Mouse (Mus musculus) hindbrain, postnatal 0 days (tissue): ENCODE results near the gene Tmem234. TPM values are rescaled to one million over a fixed set of nuclear protein-coding genes. Genes with fewer than 3 reads are reported as not detected.

ENCODE experiments used
- ATAC-seq: fragments of 200-750 bp; cut with Nextera tagmentation; 2 replicates; pipeline ENCODE4 v1.8.0; 2017; ENCODE audit warnings: mild to moderate bottlenecking, moderate TSS enrichment, moderate library complexity
- DNase-seq: peaks from one replicate; pipeline ENCODE4 v3.0.0-alpha.2; 2015; ENCODE audit warnings: low spot score
- H3K27ac ChIP-seq: fragments of 300-500 bp; sonication (generic); 2 replicates; pipeline ENCODE4 v1.5.1; 2014; ENCODE audit warnings: mild to moderate bottlenecking
- H3K27me3 ChIP-seq: fragments of 300-500 bp; sonication (generic); 2 replicates; pipeline ENCODE4 v1.6.1; 2014; ENCODE audit warnings: low read length, mixed read lengths; ENCODE audit not compliant: insufficient read depth
- H3K36me3 ChIP-seq: fragments of 300-500 bp; sonication (generic); 2 replicates; pipeline ENCODE4 v1.6.1; 2014; ENCODE audit warnings: low read length, mixed read lengths; ENCODE audit not compliant: insufficient read depth
- H3K4me1 ChIP-seq: fragments of 300-500 bp; sonication (generic); 2 replicates; pipeline ENCODE4 v1.6.1; 2014; ENCODE audit warnings: antibody characterized with exemption, low read length, mixed read lengths; ENCODE audit not compliant: insufficient read depth
- H3K4me2 ChIP-seq: fragments of 300-500 bp; sonication (generic); 2 replicates; pipeline ENCODE4 v1.6.1; 2014; ENCODE audit warnings: low read depth, mild to moderate bottlenecking, low read length, moderate library complexity, mixed read lengths
- H3K4me3 ChIP-seq: fragments of 300-500 bp; sonication (generic); 2 replicates; pipeline ENCODE4 v1.5.1; 2014; ENCODE audit warnings: low read length
- H3K9ac ChIP-seq: fragments of 300-500 bp; sonication (generic); replicated peaks from 2 replicates; pipeline ENCODE4 v1.6.1; 2014; ENCODE audit warnings: mild to moderate bottlenecking, low read length, moderate library complexity, mixed read lengths
- H3K9me3 ChIP-seq: fragments of 300-500 bp; sonication (generic); 2 replicates; pipeline ENCODE4 v1.6.1; 2016; ENCODE audit warnings: low read length, mixed read lengths
- CTCF ChIP-seq: IDR thresholded peaks from 2 replicates; pipeline ENCODE4 v1.5.1; 2016; ENCODE audit warnings: antibody characterized with exemption, control low read depth, low read depth
- WGBS: fragments of 180-500 bp; shearing (Covaris S2); extraction: QIAGEN DNeasy Blood & Tissue Kit; methylation state at CpG from one replicate; pipeline ENCODE4 v1.1.7; 2014; 5-methylcytosine and 5-hydroxymethylcytosine counted together
- microRNA-seq, 2 experiments: library from miRNA; unstranded; fragments of <30 nt; microRNA quantifications; one replicate each; pipeline ENCODE4; 2016
- polyA plus RNA-seq: library from polyadenylated mRNA; unstranded; fragments of >200 nt; fragmentation: Nextera tagmentation; extraction: Ambion mirVana; gene quantifications from 2 replicates; pipeline ENCODE4 v1.2.1, GENCODE M21; 2015
- total RNA-seq: library from RNA; depleted of rRNA; stranded (reverse); fragments of >200 nt; gene quantifications from 2 replicates; pipeline ENCODE4 v1.2.3, GENCODE M21; 2014; rRNA removed

Tmem234 gene
- total and polyA plus RNA-seq, 2 experiments from 2014 or later: 150 to 221 TPM

GRCm38 (mm10) chr4:129662255-129662813 lies 61.9 kb downstream of the Tmem234 start:
- no peak overlapping the region for H3K27ac ChIP-seq
- ATAC-seq: no peak
- no peaks in the 10 kb centered on the region for H3K9me3 ChIP-seq
- no peak for TF ChIP-seq CTCF
- DNase-seq: no peak
- no peaks in the 10 kb centered on the region for H3K27me3 ChIP-seq
- H3K9ac ChIP-seq: no peak overlapping the region
- no peak overlapping the region for H3K4me3 ChIP-seq
- WGBS: 82% methylated on average over 3 of the region's 3 CpGs
- H3K4me1 ChIP-seq: no peaks in the 10 kb centered on the region
- peaks cover 37% of the 10 kb centered on the region for H3K36me3 ChIP-seq
- no peak overlapping the region for H3K4me2 ChIP-seq

GRCm38 (mm10) chr4:129671491-129672082 lies 71.1 kb downstream of the Tmem234 start:
- peaks cover 3% of the 10 kb centered on the region for H3K4me1 ChIP-seq
- ATAC-seq (0 out of 2 replicates have a peak, but pooled peaks have one; percentile 46), DNase-seq (peak; percentile 71)
- no peaks in the 10 kb centered on the region for H3K27me3 ChIP-seq
- peak overlapping the region; percentile 63 for H3K4me3 ChIP-seq
- peaks cover 14% of the 10 kb centered on the region; the same call in 1 of the 2 replicates for H3K36me3 ChIP-seq
- H3K27ac ChIP-seq: peak overlapping the region; percentile 94
- peak overlapping the region; percentile 85 for H3K4me2 ChIP-seq
- H3K9ac ChIP-seq: peak overlapping the region; percentile 89
- H3K9me3 ChIP-seq: no peaks in the 10 kb centered on the region
- WGBS: 7% methylated on average over 12 of the region's 12 CpGs
- TF ChIP-seq CTCF: peak; percentile 81

GRCm38 (mm10) chr4:129672083-129672877 lies 71.8 kb downstream of the Tmem234 start, which contains the start of gene Kpna6:
Gene Kpna6 (minus strand): TSS chr4:129672767.
- Histone ChIP-seq H3K27me3 (no peaks in the 10 kb centered on the region), H3K9ac (peak within 1 kb of the TSS; percentile 89), H3K9me3 (no peaks in the 10 kb centered on the region), H3K27ac (peak within 1 kb of the TSS; percentile 94), H3K4me3 (peak within 1 kb of the TSS; percentile 63), H3K4me2 (peak within 1 kb of the TSS; percentile 85), H3K36me3 (peaks cover 18% of the 10 kb centered on the region), H3K4me1 (peaks cover 3% of the 10 kb centered on the region)
- no peak; the same call in 1 of the 2 replicates for TF ChIP-seq CTCF
- DNase-seq (peak; percentile 95), ATAC-seq (peak; percentile 94)
- under 1% methylated on average over 64 of the region's 65 CpGs for WGBS

GRCm38 (mm10) chr4:129672878-129673449 lies 72.5 kb downstream of the Tmem234 start:
- TF ChIP-seq CTCF: no peak
- H3K27me3 ChIP-seq: no peaks in the 10 kb centered on the region
- H3K9me3 ChIP-seq: no peaks in the 10 kb centered on the region
- 9% methylated on average over 10 of the region's 10 CpGs for WGBS
- H3K27ac ChIP-seq: peak overlapping the region; percentile 94
- ATAC-seq: peak; percentile 52; the same call in 1 of the 2 replicates
- peak overlapping the region; percentile 89 for H3K9ac ChIP-seq
- H3K36me3 ChIP-seq: peaks cover 21% of the 10 kb centered on the region
- peak overlapping the region; percentile 85 for H3K4me2 ChIP-seq
- peak overlapping the region; percentile 63 for H3K4me3 ChIP-seq
- H3K4me1 ChIP-seq: peaks cover 3% of the 10 kb centered on the region
- no peak for DNase-seq

Small RNA genes lying within 50 kb of the gene (microRNA-seq; reads per million reads assigned to microRNA genes)
- gene Mir8119: 0 reads per million in 2 experiments

Other genes starting within 250 kb of the Tmem234 start
- gene Zbtb8a, start 222.6 kb upstream of the Tmem234 start, total RNA-seq: 26.9 and 29.6 TPM in 2 replicates
- gene Zbtb8a, start 222.6 kb upstream of the Tmem234 start, polyA plus RNA-seq: 14.9 and 15.3 TPM in 2 replicates
- 9.7 and 15.3 TPM in 2 replicates for gene Zbtb8b, start 159.8 kb upstream of the Tmem234 start, total RNA-seq
- gene Zbtb8b, start 159.8 kb upstream of the Tmem234 start, polyA plus RNA-seq: 11.3 and 12.9 TPM in 2 replicates
- 55.2 and 60.6 TPM in 2 replicates for gene Bsdc1, start 139.1 kb upstream of the Tmem234 start, total RNA-seq
- 25.3 and 27.1 TPM in 2 replicates for gene Bsdc1, start 139.1 kb upstream of the Tmem234 start, polyA plus RNA-seq
- not detected in 2 replicates for gene Tssk3, start 109.6 kb upstream of the Tmem234 start, total RNA-seq
- 1.1 and 1.3 TPM in 2 replicates for gene Tssk3, start 109.6 kb upstream of the Tmem234 start, polyA plus RNA-seq
- gene Fam229a, start 109.5 kb upstream of the Tmem234 start, total RNA-seq: 3.9 TPM in 1 of 2 replicates, not detected in the other
- gene Fam229a, start 109.5 kb upstream of the Tmem234 start, polyA plus RNA-seq: 3.0 and 3.1 TPM in 2 replicates
- 1,438 and 1,538 TPM in 2 replicates for gene Marcksl1, start 87.1 kb upstream of the Tmem234 start, total RNA-seq
- 1,583 and 1,620 TPM in 2 replicates for gene Marcksl1, start 87.1 kb upstream of the Tmem234 start, polyA plus RNA-seq
- gene Hdac1, start 58.0 kb upstream of the Tmem234 start, total RNA-seq: 20.7 and 38.0 TPM in 2 replicates
- gene Hdac1, start 58.0 kb upstream of the Tmem234 start, polyA plus RNA-seq: 56.6 and 62.1 TPM in 2 replicates
- gene Lck, start 27.0 kb upstream of the Tmem234 start, total RNA-seq: 10.1 and 12.5 TPM in 2 replicates
- gene Lck, start 27.0 kb upstream of the Tmem234 start, polyA plus RNA-seq: 12.2 and 13.0 TPM in 2 replicates
- gene Fam167b, start 22.1 kb upstream of the Tmem234 start, total RNA-seq: not detected in 2 replicates
- gene Fam167b, start 22.1 kb upstream of the Tmem234 start, polyA plus RNA-seq: 0.33 and 0.48 TPM in 2 replicates
- 364 and 401 TPM in 2 replicates for gene Eif3i, start within 50 bp of the Tmem234 start, total RNA-seq
- gene Eif3i, start within 50 bp of the Tmem234 start, polyA plus RNA-seq: 231 and 233 TPM in 2 replicates
- not detected in 2 replicates for gene Dcdc2b, start 13.6 kb downstream of the Tmem234 start, total RNA-seq
- 4.1 TPM in 2 replicates for gene Dcdc2b, start 13.6 kb downstream of the Tmem234 start, polyA plus RNA-seq
- 11.2 and 12.0 TPM in 2 replicates for gene Iqcc, start 18.4 kb downstream of the Tmem234 start, total RNA-seq
- 21.0 and 21.1 TPM in 2 replicates for gene Iqcc, start 18.4 kb downstream of the Tmem234 start, polyA plus RNA-seq
- gene Ccdc28b, start 23.3 kb downstream of the Tmem234 start, total RNA-seq: 55.0 and 77.7 TPM in 2 replicates
- 150 and 157 TPM in 2 replicates for gene Ccdc28b, start 23.3 kb downstream of the Tmem234 start, polyA plus RNA-seq
- gene Txlna, start 40.4 kb downstream of the Tmem234 start, total RNA-seq: 31.6 and 32.2 TPM in 2 replicates
- 29.3 and 29.5 TPM in 2 replicates for gene Txlna, start 40.4 kb downstream of the Tmem234 start, polyA plus RNA-seq
- 61.6 and 61.8 TPM in 2 replicates for gene Kpna6, start 72.1 kb downstream of the Tmem234 start, total RNA-seq
- gene Kpna6, start 72.1 kb downstream of the Tmem234 start, polyA plus RNA-seq: 11.6 and 13.0 TPM in 2 replicates
- gene Tmem39b, start 96.2 kb downstream of the Tmem234 start, total RNA-seq: 23.8 and 25.2 TPM in 2 replicates
- gene Tmem39b, start 96.2 kb downstream of the Tmem234 start, polyA plus RNA-seq: 10.5 and 12.1 TPM in 2 replicates
- 75.1 and 86.2 TPM in 2 replicates for gene Khdrbs1, start 141.6 kb downstream of the Tmem234 start, total RNA-seq
- gene Khdrbs1, start 141.6 kb downstream of the Tmem234 start, polyA plus RNA-seq: 85.7 and 86.5 TPM in 2 replicates
- 83.5 and 91.7 TPM in 2 replicates for gene Ptp4a2, start 210.6 kb downstream of the Tmem234 start, total RNA-seq
- 243 and 254 TPM in 2 replicates for gene Ptp4a2, start 210.6 kb downstream of the Tmem234 start, polyA plus RNA-seq